Mouse (Mus musculus): ENCODE results near the gene Cdk2.

The Cdk2 gene

GRCm38 (mm10) chr10:128653866-128654265 is 51.0 kb downstream of the Cdk2 start:
- no peak for DNase-seq (ENCODE audit: low spot score)

Data from testis, postnatal 14 days (tissue).